Mouse (Mus musculus) liver, embryonic 15.5 days (tissue): ENCODE measurements at regions not wholly inside any gene's neighbourhood (a gene's known extent, or its start where the extent isn't known, plus 50 kb on each side); places are given as distances from the start of the nearest gene placed in this dataset.

Source experiments
- ATAC-seq: fragments of 200-750 bp; cut with Nextera tagmentation; 2 replicates; pipeline ENCODE4 v1.8.0; 2017; ENCODE audit warnings: moderate number of reproducible peaks, mild to moderate bottlenecking, moderate library complexity; ENCODE audit not compliant: insufficient read depth
- H3K27ac ChIP-seq: fragments of 300-500 bp; sonication (generic); replicated peaks from 2 replicates; pipeline ENCODE4 v1.5.1; 2015; ENCODE audit warnings: mild to moderate bottlenecking, inconsistent platforms
- H3K27me3 ChIP-seq: fragments of 300-500 bp; sonication (generic); 2 replicates; pipeline ENCODE4 v1.6.1; 2015; ENCODE audit warnings: mild to moderate bottlenecking, inconsistent platforms
- H3K36me3 ChIP-seq: fragments of 300-500 bp; sonication (generic); replicated peaks from 2 replicates; pipeline ENCODE4 v1.6.1; 2015; ENCODE audit warnings: moderate library complexity, mild to moderate bottlenecking, inconsistent platforms
- H3K4me1 ChIP-seq: fragments of 300-500 bp; sonication (generic); replicated peaks from 2 replicates; pipeline ENCODE4 v1.6.1; 2015; ENCODE audit warnings: inconsistent platforms
- H3K4me2 ChIP-seq: fragments of 300-500 bp; sonication (generic); 2 replicates; pipeline ENCODE4 v1.6.1; 2015; ENCODE audit warnings: moderate library complexity, mild to moderate bottlenecking, inconsistent platforms
- H3K4me3 ChIP-seq: fragments of 300-500 bp; sonication (generic); replicated peaks from 2 replicates; pipeline ENCODE4 v1.5.1; 2015; ENCODE audit warnings: mild to moderate bottlenecking, inconsistent platforms
- H3K9ac ChIP-seq: fragments of 300-500 bp; sonication (generic); 2 replicates; pipeline ENCODE4 v1.6.1; 2015; ENCODE audit warnings: moderate library complexity, mild to moderate bottlenecking, inconsistent platforms
- H3K9me3 ChIP-seq: fragments of 300-500 bp; sonication (generic); replicated peaks from 2 replicates; pipeline ENCODE4 v1.6.1; 2016; ENCODE audit warnings: inconsistent platforms
- WGBS: fragments of 180-500 bp; shearing (Covaris S2); methylation state at CpG from one replicate; pipeline ENCODE4 v1.1.7; 2015; ENCODE audit warnings: mixed read lengths; ENCODE audit not compliant: insufficient replicate concordance; 5-methylcytosine and 5-hydroxymethylcytosine counted together

GRCm38 (mm10) chr13:44149499-44149898 lies 364.9 kb downstream of the Cd83 start:
- no peak for ATAC-seq
- no peaks in the 10 kb centered on the region for H3K27me3 ChIP-seq
- no peaks in the 10 kb centered on the region; the same call in 1 of the 2 replicates for H3K36me3 ChIP-seq

GRCm38 (mm10) chr13:44151526-44151925 lies 367.0 kb downstream of the Cd83 start:
- no peak for ATAC-seq
- no peaks in the 10 kb centered on the region for H3K36me3 ChIP-seq
- no peaks in the 10 kb centered on the region for H3K9me3 ChIP-seq
- WGBS, result 63% methylated on average over 6 of the region's 6 CpGs
- H3K27me3 ChIP-seq, result no peaks in the 10 kb centered on the region
- H3K27ac ChIP-seq, result no peak overlapping the region
- no peak overlapping the region for H3K9ac ChIP-seq
- H3K4me1 ChIP-seq, result no peaks in the 10 kb centered on the region
- no peak overlapping the region for H3K4me2 ChIP-seq
- no peak overlapping the region for H3K4me3 ChIP-seq

More at GRCm38 (mm10) chr13:44149499-44149898, 364.9 kb downstream of the Cd83 start:
- Histone ChIP-seq H3K9ac (no peak overlapping the region), H3K4me1 (no peaks in the 10 kb centered on the region), H3K9me3 (no peaks in the 10 kb centered on the region), H3K27ac (no peak overlapping the region), H3K4me2 (no peak overlapping the region), H3K4me3 (no peak overlapping the region)
- 29% methylated on average over 3 of the region's 3 CpGs for WGBS

- 24% methylated on average over 10 of the region's 10 CpGs for WGBS
- ATAC-seq, result no peak
- no peaks in the 10 kb centered on the region for H3K27me3 ChIP-seq
- H3K9me3 ChIP-seq, result no peaks in the 10 kb centered on the region
- H3K4me1 ChIP-seq, result no peaks in the 10 kb centered on the region
- H3K27ac ChIP-seq, result no peak overlapping the region
- no peaks in the 10 kb centered on the region for H3K36me3 ChIP-seq
- H3K4me2 ChIP-seq, result no peak overlapping the region
- no peak overlapping the region for H3K9ac ChIP-seq
- H3K4me3 ChIP-seq, result no peak overlapping the region
Measured at GRCm38 (mm10) chr13:44152806-44153613, 368.4 kb downstream of the Cd83 start.

GRCm38 (mm10) chr13:44153784-44154183 lies 369.2 kb downstream of the Cd83 start:
- WGBS, result 81% methylated on average over 5 of the region's 5 CpGs
- H3K27ac ChIP-seq, result no peak overlapping the region
- no peak overlapping the region for H3K4me3 ChIP-seq
- H3K36me3 ChIP-seq, result no peaks in the 10 kb centered on the region
- no peak overlapping the region for H3K9ac ChIP-seq
- H3K4me1 ChIP-seq, result no peaks in the 10 kb centered on the region
- no peaks in the 10 kb centered on the region for H3K9me3 ChIP-seq
- no peaks in the 10 kb centered on the region for H3K27me3 ChIP-seq
- no peak overlapping the region for H3K4me2 ChIP-seq
- ATAC-seq, result no peak

- Histone ChIP-seq H3K27me3 (no peaks in the 10 kb centered on the region), H3K36me3 (no peaks in the 10 kb centered on the region), H3K27ac (no peak overlapping the region), H3K9me3 (no peaks in the 10 kb centered on the region), H3K9ac (no peak overlapping the region), H3K4me1 (no peaks in the 10 kb centered on the region), H3K4me3 (no peak overlapping the region), H3K4me2 (no peak overlapping the region)
- 62% methylated on average over 4 of the region's 4 CpGs for WGBS
- ATAC-seq, result no peak
Measured at GRCm38 (mm10) chr13:44155956-44156355, 371.4 kb downstream of the Cd83 start.

- no peak for ATAC-seq
- Histone ChIP-seq H3K4me3 (no peak overlapping the region), H3K27me3 (no peaks in the 10 kb centered on the region), H3K9ac (no peak overlapping the region), H3K4me1 (no peaks in the 10 kb centered on the region), H3K9me3 (no peaks in the 10 kb centered on the region), H3K27ac (no peak overlapping the region), H3K36me3 (no peaks in the 10 kb centered on the region), H3K4me2 (no peak overlapping the region)
- WGBS, result 49% methylated on average over 3 of the region's 3 CpGs
Measured at GRCm38 (mm10) chr13:44156546-44156945, 372.0 kb downstream of the Cd83 start.

GRCm38 (mm10) chr13:44157236-44157635 lies 372.7 kb downstream of the Cd83 start:
- Histone ChIP-seq H3K4me1 (no peaks in the 10 kb centered on the region), H3K27me3 (no peaks in the 10 kb centered on the region), H3K27ac (no peak overlapping the region), H3K4me2 (no peak overlapping the region), H3K4me3 (no peak overlapping the region), H3K36me3 (no peaks in the 10 kb centered on the region), H3K9me3 (no peaks in the 10 kb centered on the region), H3K9ac (no peak overlapping the region)
- no peak for ATAC-seq
- 58% methylated on average over 4 of the region's 4 CpGs for WGBS

GRCm38 (mm10) chr13:44158364-44158763 lies 373.8 kb downstream of the Cd83 start:
- Histone ChIP-seq H3K4me2 (no peak overlapping the region), H3K9me3 (no peaks in the 10 kb centered on the region), H3K36me3 (no peaks in the 10 kb centered on the region), H3K27me3 (no peaks in the 10 kb centered on the region), H3K9ac (no peak overlapping the region), H3K27ac (no peak overlapping the region), H3K4me1 (no peaks in the 10 kb centered on the region), H3K4me3 (no peak overlapping the region)
- WGBS, result 65% methylated on average over 6 of the region's 6 CpGs
- no peak for ATAC-seq

- H3K27me3 ChIP-seq, result no peaks in the 10 kb centered on the region
- no peaks in the 10 kb centered on the region for H3K9me3 ChIP-seq
- H3K4me2 ChIP-seq, result no peak overlapping the region
- H3K27ac ChIP-seq, result no peak overlapping the region
- no peak overlapping the region for H3K4me3 ChIP-seq
- H3K9ac ChIP-seq, result no peak overlapping the region
- no peak for ATAC-seq
- WGBS, result 80% methylated on average over 2 of the region's 2 CpGs
- H3K36me3 ChIP-seq, result no peaks in the 10 kb centered on the region
- no peaks in the 10 kb centered on the region for H3K4me1 ChIP-seq
Measured at GRCm38 (mm10) chr13:44159346-44159745, 374.8 kb downstream of the Cd83 start.

GRCm38 (mm10) chr13:44164746-44165145 lies 380.2 kb downstream of the Cd83 start:
- H3K4me1 ChIP-seq, result no peaks in the 10 kb centered on the region
- H3K4me2 ChIP-seq, result no peak overlapping the region
- H3K4me3 ChIP-seq, result no peak overlapping the region
- no peaks in the 10 kb centered on the region for H3K9me3 ChIP-seq
- no peaks in the 10 kb centered on the region for H3K27me3 ChIP-seq
- no peak overlapping the region for H3K27ac ChIP-seq
- no peak overlapping the region for H3K9ac ChIP-seq
- no peaks in the 10 kb centered on the region for H3K36me3 ChIP-seq
- no peak for ATAC-seq

- no peak overlapping the region for H3K27ac ChIP-seq
- WGBS, result 47% methylated on average over 9 of the region's 9 CpGs
- H3K9me3 ChIP-seq, result no peaks in the 10 kb centered on the region
- H3K36me3 ChIP-seq, result no peaks in the 10 kb centered on the region
- no peak overlapping the region for H3K4me3 ChIP-seq
- H3K9ac ChIP-seq, result no peak overlapping the region
- ATAC-seq, result no peak
- no peaks in the 10 kb centered on the region for H3K27me3 ChIP-seq
- no peaks in the 10 kb centered on the region for H3K4me1 ChIP-seq
- H3K4me2 ChIP-seq, result no peak overlapping the region
Measured at GRCm38 (mm10) chr13:44167186-44167585, 382.6 kb downstream of the Cd83 start.

- no peaks in the 10 kb centered on the region for H3K36me3 ChIP-seq
- H3K9ac ChIP-seq, result no peak overlapping the region
- H3K4me2 ChIP-seq, result no peak overlapping the region
- no peaks in the 10 kb centered on the region for H3K4me1 ChIP-seq
- WGBS, result 71% methylated on average over 5 of the region's 5 CpGs
- H3K27ac ChIP-seq, result no peak overlapping the region
- H3K4me3 ChIP-seq, result no peak overlapping the region
- no peaks in the 10 kb centered on the region for H3K27me3 ChIP-seq
- no peak for ATAC-seq
- no peaks in the 10 kb centered on the region for H3K9me3 ChIP-seq
Measured at GRCm38 (mm10) chr13:44168186-44168585, 383.6 kb downstream of the Cd83 start.
